Mouse (Mus musculus) right cerebral cortex, postnatal 10 days (tissue): Measurements from ENCODE around the gene Rhbdf1.
A peak's percentile ranks its signal among the peaks of the same experiment; 100 is the strongest.

ENCODE experiments used
- DNase-seq, 2 experiments: peaks; one replicate each; pipeline ENCODE4 v3.0.0; 2021; ENCODE audit warnings: low spot score in 2 of 2

Gene Rhbdf1

GRCm38 (mm10) chr11:32238093-32238860 lies 16.2 kb upstream of the Rhbdf1 start:
- peak in 1 of 2 experiments; percentile 74 for DNase-seq

- DNase-seq, result peak in 1 of 2 experiments; percentile 29
Observed at GRCm38 (mm10) chr11:32237411-32237795, 15.3 kb upstream of the Rhbdf1 start.

GRCm38 (mm10) chr11:32236712-32237410 lies 14.8 kb upstream of the Rhbdf1 start:
- DNase-seq, result peak in 1 of 2 experiments; percentile 75

GRCm38 (mm10) chr11:32236132-32236531 lies 14.0 kb upstream of the Rhbdf1 start:
- peak in 1 of 2 experiments; percentile 45 for DNase-seq

GRCm38 (mm10) chr11:32235646-32236045 lies 13.5 kb upstream of the Rhbdf1 start:
- peak; percentile 90 to 91 for DNase-seq

GRCm38 (mm10) chr11:32234816-32235485 lies 12.9 kb upstream of the Rhbdf1 start:
- peak in 1 of 2 experiments; percentile 37 for DNase-seq

GRCm38 (mm10) chr11:32233895-32234294 lies 11.8 kb upstream of the Rhbdf1 start:
- peak; percentile 75 to 78 for DNase-seq

- peak in 1 of 2 experiments; percentile 35 for DNase-seq
Observed at GRCm38 (mm10) chr11:32232848-32233247, 10.7 kb upstream of the Rhbdf1 start.

- peak in 1 of 2 experiments; percentile 43 for DNase-seq
Observed at GRCm38 (mm10) chr11:32231125-32231524, 9.0 kb upstream of the Rhbdf1 start.

GRCm38 (mm10) chr11:32230220-32230619 lies 8.1 kb upstream of the Rhbdf1 start:
- DNase-seq, result peak in 1 of 2 experiments; percentile 63

- DNase-seq, result no peak
Observed at GRCm38 (mm10) chr11:32228292-32228845, 6.3 kb upstream of the Rhbdf1 start.

- DNase-seq, result peak in 1 of 2 experiments; percentile 28
Observed at GRCm38 (mm10) chr11:32227555-32227954, 5.5 kb upstream of the Rhbdf1 start.

GRCm38 (mm10) chr11:32227041-32227440 lies 4.9 kb upstream of the Rhbdf1 start:
- no peak for DNase-seq

GRCm38 (mm10) chr11:32226124-32226871 lies 4.2 kb upstream of the Rhbdf1 start, which contains the start of gene Mpg:
Gene Mpg (plus strand): TSS chr11:32226505.
- DNase-seq, result peak; percentile 92 to 93

GRCm38 (mm10) chr11:32225222-32226104 lies 3.4 kb upstream of the Rhbdf1 start:
- peak in 1 of 2 experiments; percentile 51 for DNase-seq

- DNase-seq, result peak; percentile 79 to 81
Observed at GRCm38 (mm10) chr11:32224468-32225139, 2.5 kb upstream of the Rhbdf1 start.

- DNase-seq, result no peak
Observed at GRCm38 (mm10) chr11:32223297-32223967, 1.3 kb upstream of the Rhbdf1 start.

GRCm38 (mm10) chr11:32222570-32223194 lies 582 bp upstream of the Rhbdf1 start:
- DNase-seq, result peak in 1 of 2 experiments; percentile 25
